Mouse (Mus musculus) megakaryocyte-erythroid progenitor cell, adult 5-6 weeks (primary cell): ENCODE results near the gene Rhd. TPM values are rescaled to one million over a fixed set of nuclear protein-coding genes. Genes with fewer than 3 reads are reported as not detected.

Experiments used
- ATAC-seq: replicated peaks from 2 replicates; pipeline ENCODE4 v1.8.0; 2016; ENCODE audit warnings: mild to moderate bottlenecking, inconsistent platforms; ENCODE audit not compliant: severe bottlenecking, poor library complexity, low FRiP score, low TSS enrichment
- total RNA-seq, 2 experiments: library from RNA; stranded (forward) in 1 of 2; stranded (reverse) in 1 of 2; fragments of 200-1000, 215-1000 nt in 1 of 2; fragments of >200 nt in 1 of 2; fragmentation: Nextera tagmentation in 1 of 2; gene quantifications; 2 replicates each; pipeline ENCODE4 v1.2.3; 2014 to 2017

The Rhd gene
- total RNA-seq, 2 experiments from 2014 or later: 165 to 185 TPM

DNA sequence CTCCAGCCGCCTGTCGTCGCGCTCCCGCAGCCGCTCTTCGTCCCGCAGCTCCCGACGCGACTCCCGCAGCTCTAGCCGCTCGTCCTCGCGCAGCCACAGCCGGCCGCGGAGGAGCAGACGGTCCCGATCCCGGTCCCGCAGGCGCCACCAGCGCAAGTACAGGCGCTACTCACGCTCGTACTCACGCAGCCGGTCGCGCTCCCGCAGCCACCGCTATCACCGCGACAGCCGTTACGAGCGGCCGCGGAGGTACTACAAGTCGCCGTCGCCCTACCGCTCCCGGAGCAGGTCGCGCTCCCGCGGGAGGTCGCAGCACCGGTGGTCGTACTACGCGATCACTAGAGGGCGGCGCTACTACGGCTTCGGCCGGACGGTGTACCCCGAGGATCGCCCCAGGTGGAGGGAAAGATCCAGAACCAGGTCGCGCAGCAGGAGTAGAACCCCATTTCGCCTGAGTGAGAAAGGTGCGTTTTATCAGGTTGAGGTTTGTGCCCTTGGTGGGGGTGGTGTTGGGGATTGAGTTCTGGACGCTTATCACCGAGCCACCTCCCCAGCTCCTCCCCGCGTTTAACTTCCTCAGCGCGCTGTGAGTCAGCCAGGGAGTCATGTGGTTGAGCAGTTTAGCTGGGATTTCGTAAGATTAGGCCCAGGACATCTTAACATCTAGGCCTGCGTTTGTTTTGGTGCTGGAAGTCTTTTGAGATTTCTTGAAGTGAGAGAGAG lies 59.8 kb downstream of the Rhd start:
- ATAC-seq: peak; percentile 60

DNA sequence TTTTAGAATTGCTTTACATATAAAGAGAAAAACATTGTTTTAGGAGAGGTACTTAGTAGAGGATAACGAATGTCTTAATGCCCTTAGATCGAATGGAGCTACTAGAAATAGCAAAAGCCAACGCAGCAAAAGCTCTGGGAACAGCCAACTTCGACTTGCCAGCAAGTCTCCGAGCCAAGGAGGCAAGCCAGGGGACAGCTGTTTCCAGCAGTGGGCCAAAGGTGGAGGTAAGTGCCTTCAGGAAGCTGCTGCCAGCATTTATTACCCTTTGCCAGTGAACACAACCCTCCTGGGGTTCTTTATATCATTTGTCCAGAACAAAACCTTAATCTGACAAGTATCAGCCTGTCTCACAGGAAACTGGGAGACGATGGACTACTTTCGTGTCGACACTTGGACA lies 60.9 kb downstream of the Rhd start:
- ATAC-seq: no peak

GRCm38 (mm10) chr4:134927815-134928463 lies 63.6 kb downstream of the Rhd start:
- no peak for ATAC-seq

GRCm38 (mm10) chr4:134928464-134928836 lies 64.1 kb downstream of the Rhd start:
- no peak for ATAC-seq

DNA sequence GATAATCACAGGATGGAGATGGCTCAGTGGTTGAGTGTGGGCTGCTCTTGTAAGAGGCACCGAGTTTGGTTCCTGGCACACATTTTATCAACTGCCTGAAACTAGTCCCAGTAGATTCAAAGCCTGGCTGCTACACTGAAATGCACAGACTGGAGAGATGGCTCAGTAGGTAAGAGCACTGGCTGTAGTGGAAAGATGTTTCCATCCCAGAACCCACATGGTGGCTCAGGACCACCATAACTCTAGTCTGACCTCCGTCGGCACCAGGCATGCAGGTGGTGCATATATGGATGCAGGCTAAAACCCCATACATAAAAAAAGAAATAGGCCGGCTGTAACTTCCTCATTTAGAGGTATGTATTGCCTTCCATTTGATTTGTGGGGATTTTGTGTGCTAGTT lies 65.2 kb downstream of the Rhd start:
- no peak for ATAC-seq

DNA sequence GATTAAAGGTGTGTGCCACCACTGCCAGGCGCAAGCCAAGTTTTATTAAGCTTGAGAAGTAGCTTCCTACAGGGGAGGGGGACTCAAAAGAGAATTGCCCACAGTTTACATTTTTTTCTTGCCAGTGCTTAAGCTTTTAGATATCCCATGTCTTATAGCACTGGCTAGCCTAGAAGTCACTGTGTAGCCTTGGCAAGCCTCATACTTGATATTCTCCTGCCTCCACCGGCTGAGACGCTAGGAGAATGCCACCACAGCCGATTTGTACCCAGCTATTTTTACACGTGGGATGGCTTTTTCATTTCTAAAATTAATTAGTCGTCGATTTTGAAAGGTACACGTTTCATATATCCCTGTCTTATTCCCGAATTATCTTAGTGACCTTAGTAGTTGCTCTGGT lies 65.9 kb downstream of the Rhd start:
- no peak for ATAC-seq

DNA sequence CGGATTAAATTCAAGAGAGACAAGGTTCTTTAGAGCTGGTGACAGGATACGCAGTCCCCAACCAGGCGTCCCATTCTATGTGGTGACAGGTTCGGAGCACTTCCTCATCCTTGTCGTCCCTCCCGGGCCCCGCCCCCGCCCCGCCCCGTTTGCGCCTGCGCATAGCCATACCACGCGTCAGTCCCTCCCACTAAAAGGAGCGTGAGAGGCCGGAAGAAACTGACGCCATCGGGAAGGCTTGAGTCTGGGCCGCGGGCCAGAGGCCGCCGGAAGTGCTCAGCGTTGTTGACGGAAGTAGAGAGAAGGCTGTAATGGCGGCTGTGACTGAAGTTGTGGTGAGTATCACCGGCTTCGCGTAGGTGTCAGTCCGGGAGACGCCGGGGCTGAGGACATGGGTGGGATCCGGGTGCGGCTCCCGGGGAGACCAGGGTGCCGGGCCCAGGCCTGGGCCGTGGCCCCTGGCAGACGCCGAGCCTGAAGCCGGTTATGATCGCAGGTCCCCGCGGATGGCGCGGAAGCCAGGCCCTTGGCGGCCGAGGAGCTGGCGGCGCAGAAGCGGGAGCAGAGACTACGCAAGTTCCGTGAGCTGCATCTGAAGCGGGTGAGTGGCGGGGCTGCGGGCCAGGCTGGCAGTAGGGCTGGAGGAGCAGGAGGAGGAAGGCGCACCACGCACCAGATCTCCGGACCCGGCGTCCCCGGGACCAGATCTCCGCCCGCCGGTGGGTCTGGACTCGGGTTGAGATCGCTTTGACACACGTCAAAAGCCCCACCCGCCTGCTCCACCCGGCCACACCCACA lies 66.5 kb downstream of the Rhd start, which contains the start of gene Syf2:
Syf2 (plus strand) TSS at position 215 of the 798 bp plus-strand sequence.
- ATAC-seq: peak; percentile 66

GRCm38 (mm10) chr4:134937240-134938176 lies 73.2 kb downstream of the Rhd start:
- no peak for ATAC-seq

DNA sequence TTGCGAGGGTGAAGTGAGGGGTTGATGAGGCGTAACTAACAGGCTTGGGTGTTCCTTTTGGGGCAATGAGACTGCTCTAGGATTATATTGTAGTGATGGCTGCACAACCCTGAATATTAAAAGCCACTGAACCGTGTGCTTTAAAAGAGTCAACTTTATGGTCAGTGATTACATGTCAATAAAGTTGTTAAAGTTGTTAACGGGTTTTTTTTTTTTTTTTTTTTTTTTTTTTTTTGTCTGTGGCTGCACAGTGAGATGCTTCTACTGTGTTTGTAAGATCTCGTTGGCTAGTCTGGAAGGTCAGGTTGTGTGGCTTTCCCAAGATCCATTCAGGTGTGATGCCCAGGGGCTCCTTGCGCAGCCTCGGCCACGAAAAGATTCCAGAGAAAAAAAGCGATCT lies 75.6 kb downstream of the Rhd start:
- no peak for ATAC-seq

DNA sequence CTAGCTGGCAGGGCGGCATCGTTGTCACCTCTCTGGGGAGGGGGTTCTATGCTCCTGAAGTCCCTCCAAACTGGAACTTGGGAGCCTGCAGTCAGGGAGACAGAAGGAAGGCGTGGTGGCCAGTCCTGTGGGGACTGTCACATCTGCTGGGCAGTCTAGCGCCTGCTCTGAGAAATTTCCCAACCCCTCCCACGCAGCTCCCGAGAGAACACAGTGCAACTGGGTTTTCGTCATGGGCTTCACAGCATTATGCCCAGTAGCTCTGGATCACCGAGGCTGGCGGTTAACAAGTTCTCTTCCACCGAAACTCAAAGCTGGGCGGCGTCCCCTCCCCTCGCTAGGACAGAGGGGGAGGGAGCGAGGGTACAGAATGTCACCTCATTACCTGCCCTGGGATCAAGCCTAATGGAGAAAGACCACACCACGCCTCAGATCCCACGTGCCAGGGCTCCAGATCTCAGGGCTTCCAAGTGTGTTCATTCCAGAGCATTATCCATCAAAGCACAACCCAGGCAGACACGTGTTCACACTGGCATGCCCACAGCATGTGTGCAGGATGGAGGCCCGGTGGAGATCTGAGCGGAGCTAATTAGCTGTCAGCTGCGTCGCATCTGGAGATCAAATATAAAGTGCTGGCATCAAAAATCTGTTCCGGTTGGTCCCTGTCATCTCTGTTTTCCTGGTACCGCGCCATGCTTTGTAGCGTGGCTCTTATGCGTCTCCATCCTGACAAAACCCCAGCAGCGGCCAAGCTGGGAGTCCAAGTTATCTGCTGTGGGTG lies 79.6 kb downstream of the Rhd start:
- ATAC-seq: no peak

Other genes starting within 250 kb of the Rhd start
- 0.49 and 0.59 TPM in 2 replicates for gene Man1c1, start 160.2 kb upstream of the Rhd start, total RNA-seq (2014; fragmentation: Nextera tagmentation)
- gene Man1c1, start 160.2 kb upstream of the Rhd start, total RNA-seq (2017): 0.53 TPM in 1 of 2 replicates, not detected in the other
- 28.5 and 34.9 TPM in 2 replicates for gene Ldlrap1, start 96.5 kb upstream of the Rhd start, total RNA-seq (2014; fragmentation: Nextera tagmentation)
- gene Ldlrap1, start 96.5 kb upstream of the Rhd start, total RNA-seq (2017): 8.5 and 9.6 TPM in 2 replicates
- 32.4 and 36.2 TPM in 2 replicates for gene Maco1, start 11.2 kb upstream of the Rhd start, total RNA-seq (2014; fragmentation: Nextera tagmentation)
- 41.9 and 61.3 TPM in 2 replicates for gene Maco1, start 11.2 kb upstream of the Rhd start, total RNA-seq (2017)
- 82.2 and 101 TPM in 2 replicates for gene Tmem50a, start 50.5 kb downstream of the Rhd start, total RNA-seq (2014; fragmentation: Nextera tagmentation)
- gene Tmem50a, start 50.5 kb downstream of the Rhd start, total RNA-seq (2017): 163 and 179 TPM in 2 replicates
- 371 and 563 TPM in 2 replicates for gene Rsrp1, start 59.1 kb downstream of the Rhd start, total RNA-seq (2014; fragmentation: Nextera tagmentation)
- 122 and 226 TPM in 2 replicates for gene Rsrp1, start 59.1 kb downstream of the Rhd start, total RNA-seq (2017)
- 64.4 and 88.9 TPM in 2 replicates for gene Syf2, start 66.4 kb downstream of the Rhd start, total RNA-seq (2014; fragmentation: Nextera tagmentation)
- gene Syf2, start 66.4 kb downstream of the Rhd start, total RNA-seq (2017): 208 and 338 TPM in 2 replicates